Comparison of ENCODE assay signal across 12 mouse cellular contexts in the genomic region with DNA sequence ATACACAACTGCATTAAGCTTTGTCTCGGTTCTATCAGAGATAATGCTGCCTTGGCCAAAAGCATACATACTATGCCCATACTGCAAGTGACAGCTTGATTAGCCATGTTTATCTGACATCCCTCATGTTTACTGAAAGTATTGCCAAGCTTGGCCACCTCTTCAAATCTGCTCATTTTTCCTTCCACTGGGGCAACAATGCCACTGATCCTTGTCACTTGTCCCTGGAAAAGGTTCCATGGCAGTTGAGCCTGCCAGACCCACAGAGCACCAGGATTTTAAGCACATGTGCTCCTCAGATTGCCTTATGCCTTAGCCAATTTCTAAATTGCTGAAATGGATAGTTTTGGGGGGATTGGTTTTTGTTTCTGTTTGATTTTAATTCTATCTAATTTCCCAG.
DNase-seq lines count a peak whose midpoint lies in the region.
"Had no signal": no experiment of that assay in that cellular context is flagged by ENCODE, and none has a peak within 500 bp of the region (broad histone marks: within the 10 kb centered on the region; RNA-seq: fewer than 3 reads in every experiment).

No protein-coding gene starts in this region.

- peak; percentile 14 for DNase-seq in left cerebral cortex, postnatal 4 days
- no peak for DNase-seq in left cerebral cortex, postnatal 10 days (ENCODE audit: extremely low spot score in 1 of 2, low spot score in 2 of 2)
- DNase-seq in cerebellum, adult 11-12 months = peak; percentile 71
- peak; percentile 79 for DNase-seq in cerebellum, adult 9-10 months
- DNase-seq in cerebellum, postnatal 25 days = peak; percentile 37 to 39
- no peak for DNase-seq in heart, adult 11 months
- no peak for DNase-seq in layer of hippocampus, adult 9-11 months
- no peak for DNase-seq in left cerebral cortex, adult 8-10 months (ENCODE audit: low spot score in 2 of 2)
- DNase-seq: adrenal gland, postnatal 14 days; gastrocnemius, postnatal 10 days; heart, postnatal 36 days; kidney, adult 18-20 months had no signal

- intact Hi-C loops in left cerebral cortex, postnatal 4 days (cut with DNase I) = no loop called here
- intact Hi-C loops in left cerebral cortex, postnatal 10 days (cut with DNase I) = no loop called here

Comparison
In these comparisons a context has a peak if more than half of its experiments do, and no peak if none do; other contexts are left out.
1. DNase-seq: peak in left cerebral cortex, postnatal 4 days (single experiment), cerebellum, adult 11-12 months (single experiment), cerebellum, adult 9-10 months (single experiment) and cerebellum, postnatal 25 days (2 of 2); none in left cerebral cortex, postnatal 10 days (0 of 2), heart, adult 11 months (single experiment), layer of hippocampus, adult 9-11 months (single experiment) and left cerebral cortex, adult 8-10 months (0 of 2).